Mouse (Mus musculus): ENCODE measurements around the gene Tex44.

- no peak for TF ChIP-seq CTCF (IDR thresholded peaks at IDR 0.05; ENCODE audit: low read depth)
- no peak for TF ChIP-seq EP300 (IDR thresholded peaks at IDR 0.05; ENCODE audit: low read depth)
Observed at GRCm38 (mm10) chr1:86472197-86472952, 46.2 kb downstream of the Tex44 start.
